Mouse (Mus musculus): Measurements from ENCODE around the gene Cdpf1. TPM values are rescaled to one million over a fixed set of nuclear protein-coding genes. Genes with fewer than 3 reads are reported as not detected.
"Not testable (repeated sequence)": the region's sequence is repeated elsewhere in the genome, so short reads cannot be mapped to it uniquely, and the experiment has no call there.

Cdpf1 gene
- polyA plus RNA-seq, 1 experiment from 2014 or later, result 30.6 TPM

- H3K27me3 ChIP-seq (replicated peaks; ENCODE audit: control insufficient read depth, insufficient read depth, low read length), result no peaks in the 10 kb centered on the region
- no peak overlapping the region for H3K9ac ChIP-seq (ENCODE audit: low read depth, low read length)
- H3K36me3 ChIP-seq (ENCODE audit: control insufficient read depth, insufficient read depth, low read length), result no peaks in the 10 kb centered on the region
- ATAC-seq (ENCODE audit: low read depth), result no peak
- peaks cover 4% of the 10 kb centered on the region; the same call in 1 of the 2 replicates for H3K9me3 ChIP-seq (ENCODE audit: control insufficient read depth, low read length)
- no peak overlapping the region for H3K4me2 ChIP-seq (ENCODE audit: low read depth, low read length)
- no peak for DNase-seq (ENCODE audit: low spot score)
- no peak overlapping the region for H3K27ac ChIP-seq (replicated peaks; ENCODE audit: low read depth, low read length)
- no peaks in the 10 kb centered on the region for H3K4me1 ChIP-seq (ENCODE audit: control insufficient read depth, insufficient read depth, low read length)
- H3K4me3 ChIP-seq (ENCODE audit: low read depth, low read length), result no peak overlapping the region
- 90% methylated on average over 4 of the region's 4 CpGs for WGBS
Observed at GRCm38 (mm10) chr15:85783146-85783545, 28.4 kb downstream of the Cdpf1 start.

GRCm38 (mm10) chr15:85778891-85779290 lies 32.6 kb downstream of the Cdpf1 start:
- H3K4me1 ChIP-seq (ENCODE audit: control insufficient read depth, insufficient read depth, low read length); H3K27ac ChIP-seq (replicated peaks; ENCODE audit: low read depth, low read length); H3K9ac ChIP-seq (ENCODE audit: low read depth, low read length); H3K27me3 ChIP-seq (replicated peaks; ENCODE audit: control insufficient read depth, insufficient read depth, low read length); ATAC-seq (ENCODE audit: low read depth); H3K9me3 ChIP-seq (ENCODE audit: control insufficient read depth, low read length); H3K36me3 ChIP-seq (ENCODE audit: control insufficient read depth, insufficient read depth, low read length); H3K4me3 ChIP-seq (ENCODE audit: low read depth, low read length); DNase-seq (ENCODE audit: low spot score); H3K4me2 ChIP-seq (ENCODE audit: low read depth, low read length): not testable (repeated sequence)
- WGBS, result 88% methylated on average over 6 of the region's 6 CpGs

GRCm38 (mm10) chr15:85776771-85777170 lies 34.7 kb downstream of the Cdpf1 start:
- ATAC-seq (ENCODE audit: low read depth) (no peak), DNase-seq (ENCODE audit: low spot score) (no peak)
- H3K36me3 ChIP-seq (ENCODE audit: control insufficient read depth, insufficient read depth, low read length), result no peaks in the 10 kb centered on the region
- H3K4me1 ChIP-seq (ENCODE audit: control insufficient read depth, insufficient read depth, low read length), result no peaks in the 10 kb centered on the region
- no peak overlapping the region for H3K27ac ChIP-seq (replicated peaks; ENCODE audit: low read depth, low read length)
- H3K4me2 ChIP-seq (ENCODE audit: low read depth, low read length), result no peak overlapping the region
- no peak overlapping the region for H3K9ac ChIP-seq (ENCODE audit: low read depth, low read length)
- WGBS, result 64% methylated on average over 5 of the region's 5 CpGs
- no peaks in the 10 kb centered on the region for H3K27me3 ChIP-seq (replicated peaks; ENCODE audit: control insufficient read depth, insufficient read depth, low read length)
- no peaks in the 10 kb centered on the region for H3K9me3 ChIP-seq (ENCODE audit: control insufficient read depth, low read length)
- no peak overlapping the region for H3K4me3 ChIP-seq (ENCODE audit: low read depth, low read length)

- Histone ChIP-seq H3K36me3 (ENCODE audit: control insufficient read depth, insufficient read depth, low read length) (no peaks in the 10 kb centered on the region), H3K27me3 (replicated peaks; ENCODE audit: control insufficient read depth, insufficient read depth, low read length) (no peaks in the 10 kb centered on the region), H3K27ac (replicated peaks; ENCODE audit: low read depth, low read length) (no peak overlapping the region), H3K9ac (ENCODE audit: low read depth, low read length) (no peak overlapping the region), H3K4me1 (ENCODE audit: control insufficient read depth, insufficient read depth, low read length) (no peaks in the 10 kb centered on the region), H3K4me2 (ENCODE audit: low read depth, low read length) (no peak overlapping the region), H3K9me3 (ENCODE audit: control insufficient read depth, low read length) (no peaks in the 10 kb centered on the region), H3K4me3 (ENCODE audit: low read depth, low read length) (no peak overlapping the region)
- no peak for ATAC-seq (ENCODE audit: low read depth)
- WGBS, result 66% methylated on average over 2 of the region's 2 CpGs
- no peak for DNase-seq (ENCODE audit: low spot score)
Observed at GRCm38 (mm10) chr15:85776241-85776640, 35.3 kb downstream of the Cdpf1 start.

- no peak overlapping the region for H3K9ac ChIP-seq (ENCODE audit: low read depth, low read length)
- no peaks in the 10 kb centered on the region for H3K36me3 ChIP-seq (ENCODE audit: control insufficient read depth, insufficient read depth, low read length)
- WGBS, result 88% methylated on average over 7 of the region's 7 CpGs
- H3K4me1 ChIP-seq (ENCODE audit: control insufficient read depth, insufficient read depth, low read length), result no peaks in the 10 kb centered on the region
- ATAC-seq (ENCODE audit: low read depth) (no peak), DNase-seq (ENCODE audit: low spot score) (no peak)
- no peaks in the 10 kb centered on the region for H3K9me3 ChIP-seq (ENCODE audit: control insufficient read depth, low read length)
- no peaks in the 10 kb centered on the region for H3K27me3 ChIP-seq (replicated peaks; ENCODE audit: control insufficient read depth, insufficient read depth, low read length)
- H3K27ac ChIP-seq (replicated peaks; ENCODE audit: low read depth, low read length), result no peak overlapping the region
- no peak overlapping the region for H3K4me3 ChIP-seq (ENCODE audit: low read depth, low read length)
- H3K4me2 ChIP-seq (ENCODE audit: low read depth, low read length), result no peak overlapping the region
Observed at GRCm38 (mm10) chr15:85775001-85775400, 36.5 kb downstream of the Cdpf1 start.

- Histone ChIP-seq H3K27ac (replicated peaks; ENCODE audit: low read depth, low read length) (no peak overlapping the region), H3K4me2 (ENCODE audit: low read depth, low read length) (no peak overlapping the region), H3K9ac (ENCODE audit: low read depth, low read length) (no peak overlapping the region), H3K4me1 (ENCODE audit: control insufficient read depth, insufficient read depth, low read length) (no peaks in the 10 kb centered on the region), H3K27me3 (replicated peaks; ENCODE audit: control insufficient read depth, insufficient read depth, low read length) (no peaks in the 10 kb centered on the region), H3K36me3 (ENCODE audit: control insufficient read depth, insufficient read depth, low read length) (no peaks in the 10 kb centered on the region), H3K4me3 (ENCODE audit: low read depth, low read length) (no peak overlapping the region), H3K9me3 (ENCODE audit: control insufficient read depth, low read length) (no peaks in the 10 kb centered on the region)
- ATAC-seq (ENCODE audit: low read depth) (no peak), DNase-seq (ENCODE audit: low spot score) (no peak)
- 86% methylated on average over 9 of the region's 9 CpGs for WGBS
Observed at GRCm38 (mm10) chr15:85774419-85774818, 37.1 kb downstream of the Cdpf1 start.

- H3K27ac ChIP-seq (replicated peaks; ENCODE audit: low read depth, low read length), result no peak overlapping the region
- no peaks in the 10 kb centered on the region for H3K4me1 ChIP-seq (ENCODE audit: control insufficient read depth, insufficient read depth, low read length)
- no peaks in the 10 kb centered on the region for H3K27me3 ChIP-seq (replicated peaks; ENCODE audit: control insufficient read depth, insufficient read depth, low read length)
- no peak overlapping the region for H3K4me2 ChIP-seq (ENCODE audit: low read depth, low read length)
- no peaks in the 10 kb centered on the region for H3K36me3 ChIP-seq (ENCODE audit: control insufficient read depth, insufficient read depth, low read length)
- H3K4me3 ChIP-seq (ENCODE audit: low read depth, low read length), result no peak overlapping the region
- no peak overlapping the region for H3K9ac ChIP-seq (ENCODE audit: low read depth, low read length)
- 79% methylated on average over 11 of the region's 11 CpGs for WGBS
- no peak for ATAC-seq (ENCODE audit: low read depth)
- no peak for DNase-seq (ENCODE audit: low spot score)
- no peaks in the 10 kb centered on the region for H3K9me3 ChIP-seq (ENCODE audit: control insufficient read depth, low read length)
Observed at GRCm38 (mm10) chr15:85772146-85772740, 39.3 kb downstream of the Cdpf1 start.

GRCm38 (mm10) chr15:85771306-85772121 lies 40.0 kb downstream of the Cdpf1 start:
- Histone ChIP-seq H3K4me2 (ENCODE audit: low read depth, low read length) (no peak overlapping the region), H3K9me3 (ENCODE audit: control insufficient read depth, low read length) (no peaks in the 10 kb centered on the region), H3K27me3 (replicated peaks; ENCODE audit: control insufficient read depth, insufficient read depth, low read length) (no peaks in the 10 kb centered on the region), H3K36me3 (ENCODE audit: control insufficient read depth, insufficient read depth, low read length) (no peaks in the 10 kb centered on the region), H3K4me1 (ENCODE audit: control insufficient read depth, insufficient read depth, low read length) (no peaks in the 10 kb centered on the region), H3K4me3 (ENCODE audit: low read depth, low read length) (no peak overlapping the region), H3K9ac (ENCODE audit: low read depth, low read length) (no peak overlapping the region), H3K27ac (replicated peaks; ENCODE audit: low read depth, low read length) (no peak overlapping the region)
- WGBS, result 83% methylated on average over 17 of the region's 17 CpGs
- ATAC-seq (ENCODE audit: low read depth) (no peak), DNase-seq (ENCODE audit: low spot score) (no peak)

GRCm38 (mm10) chr15:85768991-85769390 lies 42.5 kb downstream of the Cdpf1 start:
- Histone ChIP-seq H3K36me3 (ENCODE audit: control insufficient read depth, insufficient read depth, low read length) (no peaks in the 10 kb centered on the region), H3K9me3 (ENCODE audit: control insufficient read depth, low read length) (no peaks in the 10 kb centered on the region), H3K4me2 (ENCODE audit: low read depth, low read length) (no peak overlapping the region), H3K9ac (ENCODE audit: low read depth, low read length) (no peak overlapping the region), H3K4me3 (ENCODE audit: low read depth, low read length) (no peak overlapping the region), H3K27me3 (replicated peaks; ENCODE audit: control insufficient read depth, insufficient read depth, low read length) (no peaks in the 10 kb centered on the region), H3K4me1 (ENCODE audit: control insufficient read depth, insufficient read depth, low read length) (no peaks in the 10 kb centered on the region), H3K27ac (replicated peaks; ENCODE audit: low read depth, low read length) (no peak overlapping the region)
- WGBS, result 94% methylated on average over 8 of the region's 8 CpGs
- ATAC-seq (ENCODE audit: low read depth), result no peak
- no peak for DNase-seq (ENCODE audit: low spot score)

Measured in embryonic facial prominence, embryonic 14.5 days (tissue).